Mouse (Mus musculus) embryonic fibroblast, embryonic 13.5 days (primary cell): ENCODE measurements around the gene Tmem175.

Source experiments
- CTCF ChIP-seq: IDR thresholded peaks from 2 replicates; pipeline ENCODE4 v1.5.1; 2011; ENCODE audit warnings: mild to moderate bottlenecking, control low read depth, low read length, moderate library complexity, borderline replicate concordance; ENCODE audit not compliant: insufficient read depth
- POLR2A ChIP-seq: IDR thresholded peaks from 2 replicates; pipeline ENCODE4 v1.6.1; 2011; ENCODE audit warnings: low read depth, mild to moderate bottlenecking, control low read depth, low read length, moderate library complexity

DNA sequence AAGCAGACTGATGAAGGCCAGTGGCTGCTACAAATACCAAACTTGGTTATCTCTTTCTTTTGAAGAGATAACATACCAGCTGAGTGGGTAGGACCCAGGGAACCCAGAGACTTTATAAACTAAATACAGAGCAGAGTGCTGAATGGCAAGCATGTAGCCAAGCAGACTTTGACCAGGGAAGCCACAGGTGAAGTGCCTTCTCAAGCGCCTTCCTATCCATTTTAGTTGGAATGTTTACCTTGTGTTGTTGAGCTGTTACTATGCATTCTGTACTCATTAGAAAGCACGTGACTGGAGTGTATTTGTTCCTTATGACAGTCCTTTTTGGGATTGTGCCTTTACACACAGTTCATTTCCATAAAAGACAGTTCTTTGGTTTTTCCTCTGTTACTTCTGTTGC is 14.1 kb downstream of the Tmem175 start:
- no peak for TF ChIP-seq CTCF
- no peak for TF ChIP-seq POLR2A
